Mouse (Mus musculus) left cerebral cortex, postnatal 36 days (tissue): Measurements from ENCODE around the gene Marf1. TPM values are rescaled to one million over a fixed set of nuclear protein-coding genes. Genes with fewer than 3 reads are reported as not detected.

Source experiments
- DNase-seq, 2 experiments: peaks; one replicate each; pipeline ENCODE4 v3.0.0; 2021 to 2022; ENCODE audit warnings: low spot score in 2 of 2, mixed read lengths in 1 of 2
- intact Hi-C: fragments of 180-260 bp; cut with DNase I; formaldehyde crosslinking; loops from one replicate; pipeline ENCODE4 v1.15.1; 2025
- total RNA-seq, 2 experiments: library from RNA; stranded (reverse); gene quantifications; 2 replicates each; pipeline ENCODE4 v1.2.3; 2021

The Marf1 gene
- total RNA-seq, 2 experiments from 2014 or later: 139 to 148 TPM

DNA sequence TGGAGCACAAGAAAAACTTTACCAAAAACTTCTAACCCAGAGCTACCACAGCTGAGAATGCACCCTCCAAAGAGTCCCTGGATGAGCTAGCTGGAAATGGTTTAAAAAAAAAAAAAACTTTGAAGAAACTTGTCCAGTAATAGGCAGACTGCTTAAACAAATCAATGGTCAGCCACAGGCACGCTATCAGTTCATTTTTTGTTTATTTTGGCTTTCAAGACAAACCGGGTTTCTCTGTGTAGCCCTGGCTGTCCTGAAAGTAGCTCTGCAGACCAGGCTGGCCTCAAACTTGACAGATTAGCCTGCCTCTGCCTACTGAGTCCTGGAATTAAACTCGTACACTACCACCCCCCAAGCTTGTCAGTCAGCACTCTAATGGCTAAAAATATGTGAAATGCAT lies 19.9 kb downstream of the Marf1 start:
- intact Hi-C loops: no loop called here
- no peak for DNase-seq

DNA sequence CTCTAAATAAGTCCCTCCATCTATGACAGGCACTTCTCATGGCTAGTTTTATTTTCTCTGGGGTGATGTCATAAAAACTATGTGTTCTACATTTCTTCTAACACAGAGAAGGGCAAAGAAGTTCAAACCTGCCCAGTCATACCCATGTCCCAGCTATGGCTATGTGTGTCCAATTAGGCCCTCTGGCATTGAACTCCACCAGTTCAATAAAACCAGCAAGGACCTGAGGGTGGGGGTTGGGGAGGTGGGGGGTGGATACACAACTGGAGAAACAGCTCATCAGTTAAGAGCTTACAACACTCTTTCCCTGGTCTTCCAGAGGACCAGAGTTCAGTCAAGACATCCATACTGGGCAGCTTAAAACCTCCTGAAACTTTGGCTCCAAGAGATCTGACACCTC lies 24.0 kb downstream of the Marf1 start:
- DNase-seq: no peak
- intact Hi-C loops: no loop called here

DNA sequence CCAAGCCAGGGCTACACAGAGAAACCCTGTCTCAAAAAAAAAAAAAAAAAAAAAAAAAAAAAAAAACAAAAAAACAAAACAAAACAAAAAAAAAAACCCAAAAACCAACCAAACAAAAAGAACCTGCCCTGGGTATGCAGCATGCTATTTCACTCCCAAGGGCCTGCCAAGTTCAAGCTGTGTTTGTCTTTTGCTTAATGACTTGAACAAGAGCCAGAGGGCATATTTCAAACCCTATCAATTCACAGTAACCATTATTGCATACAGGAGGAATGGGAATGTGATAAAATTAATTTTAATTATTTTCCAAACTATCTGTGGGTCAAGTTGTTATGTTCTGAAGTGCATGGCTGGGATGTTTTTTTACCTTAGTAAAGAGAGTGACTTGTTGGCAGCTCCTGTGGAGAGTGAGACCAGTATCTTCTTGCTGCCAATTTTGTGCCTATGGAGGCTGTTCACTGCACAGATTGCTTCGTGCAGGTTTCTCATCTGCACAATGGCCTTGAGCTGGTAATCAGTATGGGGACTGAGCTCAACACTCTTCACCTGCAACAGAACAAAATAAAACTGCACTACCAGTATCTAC lies 25.1 kb downstream of the Marf1 start:
- no peak for DNase-seq
- intact Hi-C loops: no loop called here

DNA sequence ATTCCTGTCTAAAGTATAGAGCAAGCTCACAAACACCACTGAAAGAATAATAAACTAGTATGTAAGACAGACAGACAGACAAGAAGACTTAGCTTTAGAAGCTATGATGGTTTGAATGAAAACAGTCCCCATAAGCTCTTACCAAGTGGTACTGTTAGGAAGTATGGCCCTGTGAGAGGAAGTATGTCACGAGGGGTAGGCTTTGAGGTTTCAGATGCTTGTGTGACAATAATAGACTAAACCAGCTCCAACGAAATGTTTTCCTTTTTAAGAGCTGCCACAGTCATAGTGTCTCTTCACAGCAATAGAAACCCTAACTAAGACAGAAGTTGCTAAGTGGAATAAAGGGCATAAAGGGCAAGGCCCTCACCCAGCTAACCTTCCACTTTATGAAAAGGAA lies 28.1 kb downstream of the Marf1 start:
- DNase-seq: no peak
- intact Hi-C loops: no loop called here

DNA sequence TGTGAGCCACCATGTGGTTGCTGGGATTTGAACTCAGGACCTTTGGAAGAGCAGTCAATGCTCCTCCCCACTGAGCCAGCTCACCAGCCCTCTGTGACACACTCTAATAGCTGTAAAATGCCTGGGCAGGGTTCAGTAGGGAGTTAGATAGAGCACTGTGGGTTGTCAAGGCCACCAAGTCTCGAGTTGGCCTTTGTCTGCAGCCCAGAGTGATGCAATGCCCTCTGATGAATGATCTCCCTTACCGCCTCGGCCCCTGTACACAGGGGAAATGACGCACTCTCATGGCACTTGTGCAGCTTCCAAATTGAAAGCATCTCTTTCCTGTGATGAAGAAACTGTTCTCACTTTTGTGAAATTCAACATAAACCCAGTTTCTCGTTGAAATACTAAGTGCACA lies 31.3 kb downstream of the Marf1 start:
- intact Hi-C loops: no loop called here
- DNase-seq: no peak

DNA sequence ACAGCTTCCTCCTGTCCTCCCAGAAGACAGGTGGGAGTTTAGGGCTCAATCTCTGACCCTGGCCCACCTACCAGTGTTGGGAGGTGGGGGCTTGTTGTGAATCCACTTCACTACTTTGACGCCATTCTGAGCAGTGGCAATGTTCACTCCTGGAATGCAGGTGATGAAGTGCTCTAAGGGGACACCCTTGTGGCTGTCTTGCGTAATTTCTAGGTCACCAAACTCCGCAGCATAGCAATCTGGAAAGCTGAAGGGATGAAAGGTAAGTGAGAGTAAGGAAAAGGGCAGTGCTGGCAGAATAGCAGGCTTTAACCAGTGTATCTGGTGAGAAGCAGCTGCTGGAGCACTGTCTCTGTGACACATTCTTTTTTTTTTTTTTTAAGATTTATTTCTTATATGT lies 31.8 kb downstream of the Marf1 start:
- no peak for DNase-seq
- intact Hi-C loops: no loop called here

DNA sequence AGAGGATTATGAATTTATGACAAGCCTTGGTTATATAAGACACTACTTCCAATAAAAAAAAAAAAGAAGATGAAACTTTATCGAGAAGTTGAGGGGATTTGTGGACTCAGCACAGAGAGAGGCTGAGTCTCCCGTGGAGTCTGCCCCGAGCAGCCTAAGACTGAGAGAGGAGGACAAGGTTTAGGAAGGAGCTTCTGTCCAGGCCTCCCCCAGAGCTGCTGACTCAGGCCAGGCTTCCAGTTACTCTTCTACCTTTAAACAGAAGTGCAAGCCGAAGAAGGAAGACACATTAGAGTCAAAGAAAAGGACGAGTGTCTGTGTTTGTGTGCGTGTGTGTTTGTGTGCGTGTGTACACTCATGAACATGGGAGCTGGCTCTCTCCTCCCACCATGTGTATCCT lies 32.4 kb downstream of the Marf1 start:
- DNase-seq: no peak
- intact Hi-C loops: no loop called here

DNA sequence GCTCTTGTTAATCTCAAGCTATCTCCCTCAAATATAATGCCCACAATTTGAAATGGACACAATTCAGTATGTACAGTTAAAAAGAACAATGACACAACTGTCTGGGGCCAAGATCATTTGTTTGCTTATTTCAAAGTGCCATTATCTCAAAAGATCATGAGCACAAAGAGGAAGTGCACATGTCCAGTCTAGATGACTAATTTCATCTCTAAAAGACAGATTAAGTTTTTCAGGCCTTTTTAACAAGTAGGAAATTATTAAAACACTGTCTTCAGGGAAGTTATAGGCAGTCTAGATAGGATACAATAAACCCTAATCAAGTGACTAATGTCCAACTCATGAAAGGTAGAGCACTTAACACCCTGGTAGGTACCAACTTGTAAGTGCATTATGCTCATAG lies 34.2 kb downstream of the Marf1 start:
- intact Hi-C loops: no loop called here
- DNase-seq: no peak

DNA sequence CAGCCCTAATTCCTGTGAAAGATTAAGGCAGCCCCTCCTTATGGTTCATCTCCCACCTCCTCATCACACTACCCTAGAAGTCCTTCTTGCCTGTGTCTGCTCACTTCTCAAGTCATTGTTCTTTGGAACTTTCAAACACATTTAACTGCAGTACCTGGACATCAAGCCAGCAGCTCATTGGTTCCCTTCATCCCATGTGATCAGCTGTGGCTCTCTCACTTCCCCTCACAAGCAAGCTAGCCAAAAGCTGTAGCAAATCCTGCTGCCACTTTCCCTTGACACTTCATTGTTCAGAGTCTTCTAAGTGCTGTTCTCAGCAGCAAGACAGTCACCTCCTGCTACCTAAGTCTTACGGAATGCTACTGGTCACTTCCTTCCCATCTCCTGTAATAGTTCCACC lies 37.9 kb downstream of the Marf1 start:
- no peak for DNase-seq
- intact Hi-C loops: no loop called here

DNA sequence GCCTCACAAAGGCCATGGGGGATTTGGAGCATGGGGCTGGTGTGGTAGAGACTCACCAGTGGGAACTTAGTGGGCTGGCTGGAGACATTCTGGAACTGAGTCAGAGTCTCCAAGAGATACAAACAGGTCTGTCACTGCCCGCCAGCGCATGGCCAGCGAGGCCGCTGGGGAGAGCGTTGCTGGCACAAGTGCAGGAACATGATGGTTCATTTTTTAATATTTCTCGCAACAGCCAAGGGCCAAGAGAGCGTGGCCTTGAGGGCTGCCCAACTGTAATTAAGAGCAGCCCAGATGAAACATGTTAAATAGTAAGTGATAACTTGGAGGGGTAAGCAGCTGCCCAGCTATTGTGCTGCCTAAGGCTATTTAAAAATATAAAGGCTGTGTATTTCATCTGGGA lies 38.4 kb downstream of the Marf1 start:
- intact Hi-C loops: no loop called here

DNA sequence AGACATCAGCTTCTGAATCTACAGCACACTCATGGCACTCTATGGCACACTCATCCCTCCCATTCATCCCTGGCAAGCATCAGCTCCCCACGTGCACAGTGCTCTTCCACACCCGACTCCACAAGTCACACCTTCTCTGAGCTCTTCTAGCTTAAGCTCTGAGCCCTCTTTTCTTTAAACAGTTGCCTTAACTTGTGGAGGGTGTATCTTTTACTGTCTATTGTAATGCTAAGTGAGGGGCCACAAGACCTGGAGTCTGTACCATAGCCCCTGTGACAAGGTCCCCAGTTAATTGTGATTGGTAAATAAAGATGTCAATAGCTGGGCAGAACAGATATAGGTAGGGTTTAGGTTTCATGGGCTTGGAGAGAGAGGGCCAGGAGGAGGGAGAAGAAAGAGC lies 39.2 kb downstream of the Marf1 start:
- intact Hi-C loops: no loop called here
- DNase-seq: no peak

More for the DNA sequence above, 38.4 kb downstream of the Marf1 start:
- DNase-seq: no peak

DNA sequence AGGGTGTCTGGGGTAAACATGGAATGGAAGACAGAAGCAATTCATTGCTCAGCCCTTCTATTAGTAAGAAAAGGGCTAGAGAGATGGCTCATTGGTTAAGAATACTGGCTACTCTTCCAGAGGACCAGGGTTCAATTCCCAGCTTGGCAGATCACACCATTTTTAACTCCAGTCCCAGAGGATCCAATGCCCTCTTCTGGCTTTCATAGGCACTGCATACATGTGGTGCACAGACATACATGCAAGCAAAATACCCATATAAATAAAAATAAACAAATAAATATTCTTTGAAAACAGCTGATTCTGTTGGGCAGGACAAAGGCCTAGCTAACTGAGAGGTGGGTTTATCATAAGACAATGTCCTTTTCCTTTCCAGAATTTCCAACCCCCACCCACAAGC lies 40.6 kb downstream of the Marf1 start:
- intact Hi-C loops: no loop called here
- DNase-seq: no peak

DNA sequence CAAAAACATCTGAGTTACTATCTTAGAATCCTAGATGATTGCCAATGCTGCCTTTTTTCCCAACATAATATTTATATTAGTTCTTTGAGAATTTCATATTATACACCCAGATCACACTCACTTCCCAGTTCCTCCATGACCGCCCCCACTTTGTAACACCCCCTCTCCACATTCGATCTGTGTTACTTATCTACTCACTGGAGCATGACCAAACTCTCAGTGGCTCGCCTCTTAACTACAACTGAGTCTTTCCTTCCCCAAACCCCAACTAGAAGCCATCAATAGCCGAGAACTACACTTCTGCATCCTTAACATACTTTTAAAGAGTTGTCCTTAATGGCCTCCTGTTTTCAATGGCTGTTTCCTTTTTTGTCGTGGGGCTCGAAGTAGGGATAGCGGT lies 41.6 kb downstream of the Marf1 start:
- intact Hi-C loops: no loop called here
- no peak for DNase-seq

DNA sequence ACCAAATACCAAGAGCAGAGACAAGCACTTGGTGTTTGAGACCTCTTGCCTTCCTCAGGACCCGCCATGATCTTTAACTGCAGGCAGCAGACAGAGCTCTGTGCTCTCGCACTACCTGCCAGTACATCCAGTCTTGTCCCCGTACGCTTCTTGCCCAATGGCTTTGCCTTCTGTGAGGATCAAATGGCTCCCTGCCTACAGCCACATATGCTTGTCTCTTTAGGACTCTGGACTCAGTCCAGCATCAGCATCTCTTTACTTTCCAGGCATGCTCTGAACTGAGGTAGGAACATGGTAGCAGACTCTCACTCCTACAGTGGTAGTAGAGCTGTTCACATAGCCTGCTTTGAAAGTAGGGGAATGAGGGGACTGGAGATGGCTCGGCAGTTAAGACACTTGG lies 42.2 kb downstream of the Marf1 start:
- no peak for DNase-seq
- intact Hi-C loops: no loop called here

DNA sequence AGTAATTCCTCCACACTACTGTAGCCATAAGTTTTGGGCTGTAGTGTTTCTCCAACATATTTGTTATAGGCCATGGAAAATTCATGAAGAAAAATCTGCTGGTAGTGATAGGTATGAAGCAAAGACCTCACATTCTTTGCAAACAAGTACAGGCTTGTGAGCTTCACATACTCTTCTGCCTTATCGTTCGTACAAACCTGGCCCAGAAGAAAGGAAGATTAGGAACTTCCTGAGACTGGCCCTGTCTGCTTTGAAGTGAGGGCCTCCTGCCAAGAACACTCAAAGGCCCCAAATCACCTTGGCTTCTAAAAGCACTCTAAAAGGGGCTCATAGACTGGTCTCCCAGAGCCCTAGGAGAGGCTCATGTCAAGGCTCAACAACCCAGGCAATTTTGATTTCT lies 45.9 kb downstream of the Marf1 start:
- intact Hi-C loops: no loop called here
- no peak for DNase-seq

DNA sequence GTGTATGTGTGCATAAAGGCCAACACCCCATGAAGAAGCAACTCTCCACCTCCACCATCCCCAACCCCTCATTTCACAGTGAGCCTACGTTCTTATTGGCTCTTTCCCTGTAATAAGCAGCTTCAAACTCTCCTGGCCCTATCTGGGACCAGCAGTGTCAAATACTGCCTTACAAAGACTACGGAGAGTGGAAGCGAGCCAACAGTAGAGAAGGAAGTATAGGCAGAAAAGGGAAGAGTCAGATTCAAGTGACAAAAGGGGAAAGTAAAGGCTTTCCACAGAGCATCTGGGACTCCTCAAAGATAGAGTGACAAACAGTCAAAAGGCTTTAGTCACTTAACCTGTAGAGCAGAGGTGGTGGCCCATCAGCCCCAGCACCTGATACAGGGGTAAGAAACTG lies 50.4 kb downstream of the Marf1 start:
- no peak for DNase-seq
- intact Hi-C loops: loop anchor here (5.0 kb wide), 1 partner anchor 210 kb away; the partner anchor contains the start of genes Mpv17l and Pdxdc1

DNA sequence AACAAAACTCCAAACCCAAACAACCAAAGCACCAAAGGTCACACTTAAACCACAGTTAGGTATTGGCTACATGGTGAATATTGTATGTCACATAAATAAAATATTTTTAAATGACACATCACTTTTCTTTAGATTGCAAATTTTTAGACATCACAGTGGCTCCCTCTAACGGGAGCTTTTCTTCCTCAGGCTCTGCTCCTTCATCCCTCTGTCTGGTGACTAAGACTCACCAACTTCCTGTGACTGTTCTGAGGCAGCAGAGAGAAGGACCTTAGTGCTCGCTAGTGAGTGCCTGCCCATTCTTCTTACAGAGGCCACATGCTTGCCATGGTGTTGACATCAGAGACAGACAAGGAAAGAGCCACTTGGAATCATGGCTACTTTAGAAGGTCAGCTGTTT lies 51.0 kb downstream of the Marf1 start:
- no peak for DNase-seq
- intact Hi-C loops: loop anchor here (5.0 kb wide), 1 partner anchor 210 kb away; the partner anchor contains the start of genes Mpv17l and Pdxdc1

DNA sequence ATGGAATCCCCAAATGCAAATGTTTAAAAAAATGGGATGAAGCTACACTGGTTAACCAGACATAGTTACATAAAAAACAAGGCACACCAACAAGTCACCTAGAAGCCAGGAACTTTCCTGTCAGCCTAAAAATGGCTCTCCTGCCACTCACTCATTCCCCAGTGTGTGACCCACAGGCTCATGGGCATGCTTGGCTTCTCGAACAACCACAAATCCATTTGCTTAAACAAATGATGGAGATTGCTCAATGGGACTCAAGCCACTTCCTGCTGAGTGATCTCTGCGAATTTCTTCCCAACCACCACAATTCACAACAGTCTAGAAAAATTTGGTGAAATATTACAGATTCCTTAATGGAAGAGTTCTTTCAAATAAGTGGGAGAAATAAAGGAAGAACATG lies 52.2 kb downstream of the Marf1 start:
- intact Hi-C loops: loop anchor here (5.0 kb wide), 1 partner anchor 209 kb away; the partner anchor contains the start of genes Mpv17l and Pdxdc1
- DNase-seq: no peak

DNA sequence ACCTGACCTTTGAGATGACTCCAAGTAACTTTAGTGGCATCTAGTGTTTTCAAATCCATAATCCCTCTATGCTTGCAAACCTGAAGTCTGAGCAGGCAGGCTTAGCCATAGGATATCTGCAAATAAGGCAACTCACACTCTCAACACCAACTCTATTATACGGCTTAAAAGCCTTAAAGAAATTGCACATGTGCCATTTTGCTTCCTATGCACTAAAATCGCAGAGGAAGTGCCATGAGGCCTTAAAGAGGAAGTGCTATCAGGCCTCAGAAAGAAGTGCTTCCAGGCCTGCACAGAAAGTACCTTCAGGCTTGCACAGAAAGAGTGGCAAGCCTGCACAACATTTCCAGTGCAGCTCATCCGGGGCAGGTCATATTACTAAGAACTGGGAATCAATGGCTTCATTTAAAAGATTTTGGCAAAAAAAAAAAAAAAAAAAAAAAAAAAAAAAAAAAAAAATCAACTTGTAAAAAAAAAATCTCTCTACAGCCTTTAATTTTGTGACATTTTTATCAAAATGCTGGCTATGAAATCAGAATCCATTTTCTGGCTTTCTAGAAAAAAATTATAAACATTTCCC lies 53.4 kb downstream of the Marf1 start:
- intact Hi-C loops: loop anchor here (5.0 kb wide), 1 partner anchor 207 kb away; the partner anchor contains the start of genes Mpv17l and Pdxdc1
- no peak for DNase-seq

DNA sequence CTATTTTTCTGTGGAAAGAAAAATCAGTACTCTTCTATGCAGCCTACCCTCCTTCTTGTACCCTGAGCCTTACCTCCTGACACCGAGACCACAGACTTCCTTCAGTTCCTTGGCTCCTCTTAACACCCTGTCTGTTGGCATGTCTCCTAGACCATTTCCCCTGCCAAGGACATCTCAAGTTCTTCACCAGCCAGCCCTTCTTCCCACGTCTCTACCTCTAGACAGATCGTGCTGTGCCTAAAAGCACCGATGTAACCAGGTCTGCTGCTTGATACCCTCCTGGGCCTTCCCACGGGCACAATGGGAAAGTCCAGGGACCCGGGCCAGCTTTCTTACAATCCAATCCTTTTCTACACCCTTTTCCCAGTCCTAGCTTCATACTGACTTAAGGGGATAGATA lies 57.3 kb downstream of the Marf1 start:
- intact Hi-C loops: no loop called here
- DNase-seq: peak in 1 of 2 experiments; percentile 44

DNA sequence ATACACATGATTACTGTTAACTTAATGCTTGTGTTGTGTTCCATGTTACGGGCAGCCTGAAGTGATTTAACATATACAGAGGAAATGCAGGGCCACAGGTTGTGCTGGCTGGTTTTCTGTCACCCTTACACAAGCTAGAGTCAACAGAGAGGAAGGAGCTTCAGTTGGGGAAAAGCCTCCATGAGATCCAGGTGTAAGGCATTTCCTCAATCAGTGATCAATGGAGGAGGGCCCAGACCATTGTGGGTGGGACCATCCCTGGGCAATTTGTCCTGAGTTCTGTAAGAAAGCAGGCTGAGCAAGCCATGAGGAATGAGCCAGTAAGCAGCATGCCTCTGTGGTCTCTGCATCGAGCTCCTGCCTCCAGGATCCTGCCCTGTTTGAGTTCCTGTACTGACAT lies 71.4 kb downstream of the Marf1 start:
- intact Hi-C loops: loop anchor here (1.0 kb wide), 1 partner anchor 38 kb away; no protein-coding TSS in a partner anchor
- no peak for DNase-seq

DNA sequence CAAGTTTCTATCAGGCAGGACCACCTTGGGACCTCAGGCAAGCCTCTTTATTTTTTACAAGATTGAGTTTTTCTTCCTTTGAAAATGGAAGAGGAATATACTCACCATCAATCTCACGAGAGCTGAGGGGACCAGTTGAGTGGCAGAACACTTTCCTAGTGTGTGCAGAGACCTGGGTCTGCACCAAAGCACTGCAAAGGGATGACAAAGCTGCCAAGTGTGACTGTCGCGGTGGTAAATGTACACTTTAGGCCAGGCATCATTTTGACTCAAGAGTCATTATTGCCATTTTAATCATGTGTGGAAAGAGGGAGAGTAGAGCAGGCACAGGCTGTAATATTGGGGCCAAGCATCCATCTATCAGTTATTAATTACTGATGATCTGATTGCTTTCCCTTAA lies 73.9 kb downstream of the Marf1 start:
- no peak for DNase-seq
- intact Hi-C loops: no loop called here
